Mouse (Mus musculus) bone marrow macrophage, adult 2 months (primary cell): ENCODE measurements around the gene Ttn. TPM values are rescaled to one million over a fixed set of nuclear protein-coding genes. Genes with fewer than 3 reads are reported as not detected.

Source experiments
- H3K27ac ChIP-seq: 2 replicates; pipeline ENCODE4 v1.5.1; 2012; ENCODE audit warnings: low read depth, low read length; ENCODE audit not compliant: insufficient read depth
- H3K4me1 ChIP-seq: 2 replicates; pipeline ENCODE4 v1.6.1; 2012; ENCODE audit warnings: low read length; ENCODE audit not compliant: control insufficient read depth, insufficient read depth
- H3K4me3 ChIP-seq: 2 replicates; pipeline ENCODE4 v1.5.1; 2012; ENCODE audit warnings: mild to moderate bottlenecking, low read length, moderate library complexity; ENCODE audit not compliant: insufficient read depth
- CTCF ChIP-seq: IDR thresholded peaks from 2 replicates; pipeline ENCODE4 v1.5.1; 2012; ENCODE audit warnings: low read depth, mild to moderate bottlenecking, low read length, moderate library complexity
- POLR2A ChIP-seq: IDR thresholded peaks from 2 replicates; pipeline ENCODE4 v1.6.1; 2012; ENCODE audit warnings: mild to moderate bottlenecking, low read depth, low read length, borderline replicate concordance
- polyA plus RNA-seq: library from polyadenylated mRNA; stranded (reverse); fragments of >200 nt; gene quantifications from 2 replicates; pipeline ENCODE4 v1.2.4, GENCODE M21; 2012; ENCODE audit not compliant: missing spikeins, insufficient read depth, insufficient read length

Ttn gene
- polyA plus RNA-seq, 1 experiment = 0.39 TPM

- TF ChIP-seq CTCF = no peak
- no peak overlapping the region for H3K27ac ChIP-seq
Observed at GRCm38 (mm10) chr2:76806861-76807260, 175.5 kb downstream of the Ttn start.

GRCm38 (mm10) chr2:76806376-76806775 lies 176.0 kb downstream of the Ttn start:
- Histone ChIP-seq H3K27ac (no peak overlapping the region), H3K4me3 (no peak overlapping the region), H3K4me1 (no peaks in the 10 kb centered on the region)
- no peak for TF ChIP-seq CTCF
- TF ChIP-seq POLR2A = no peak

More at GRCm38 (mm10) chr2:76806861-76807260, 175.5 kb downstream of the Ttn start:
- Histone ChIP-seq H3K4me1 (no peaks in the 10 kb centered on the region), H3K4me3 (no peak overlapping the region)

- no peak for TF ChIP-seq CTCF
- no peak for TF ChIP-seq POLR2A
- Histone ChIP-seq H3K27ac (no peak overlapping the region), H3K4me3 (no peak overlapping the region), H3K4me1 (no peaks in the 10 kb centered on the region)
Observed at GRCm38 (mm10) chr2:76805191-76805892, 177.0 kb downstream of the Ttn start.

- no peak for TF ChIP-seq POLR2A
- no peaks in the 10 kb centered on the region for H3K4me1 ChIP-seq
- H3K4me3 ChIP-seq = no peak overlapping the region
- no peak overlapping the region for H3K27ac ChIP-seq
Observed at GRCm38 (mm10) chr2:76784171-76784570, 198.2 kb downstream of the Ttn start.

- no peak overlapping the region for H3K4me3 ChIP-seq
- H3K27ac ChIP-seq = no peak overlapping the region
- no peaks in the 10 kb centered on the region for H3K4me1 ChIP-seq
- TF ChIP-seq POLR2A (no peak), CTCF (no peak)
Observed at GRCm38 (mm10) chr2:76780792-76781191, 201.6 kb downstream of the Ttn start.

GRCm38 (mm10) chr2:76769831-76770230 lies 212.5 kb downstream of the Ttn start:
- Histone ChIP-seq H3K27ac (no peak overlapping the region), H3K4me3 (no peak overlapping the region), H3K4me1 (no peaks in the 10 kb centered on the region)
- TF ChIP-seq CTCF = no peak
- no peak for TF ChIP-seq POLR2A

- Histone ChIP-seq H3K4me3 (no peak overlapping the region), H3K27ac (no peak overlapping the region), H3K4me1 (no peaks in the 10 kb centered on the region)
- TF ChIP-seq CTCF (no peak), POLR2A (no peak)
Observed at GRCm38 (mm10) chr2:76767231-76767630, 215.1 kb downstream of the Ttn start.

GRCm38 (mm10) chr2:76764526-76764925 lies 217.8 kb downstream of the Ttn start:
- no peak for TF ChIP-seq CTCF
- TF ChIP-seq POLR2A = no peak
- Histone ChIP-seq H3K4me1 (no peaks in the 10 kb centered on the region), H3K27ac (no peak overlapping the region), H3K4me3 (no peak overlapping the region)

- no peak overlapping the region for H3K27ac ChIP-seq
- TF ChIP-seq POLR2A (no peak), CTCF (no peak)
- no peaks in the 10 kb centered on the region for H3K4me1 ChIP-seq
- H3K4me3 ChIP-seq = no peak overlapping the region
Observed at GRCm38 (mm10) chr2:76762154-76762553, 220.2 kb downstream of the Ttn start.

- no peak overlapping the region for H3K4me3 ChIP-seq
- H3K4me1 ChIP-seq = no peaks in the 10 kb centered on the region
- no peak for TF ChIP-seq CTCF
- TF ChIP-seq POLR2A = no peak
- H3K27ac ChIP-seq = no peak overlapping the region
Observed at GRCm38 (mm10) chr2:76756461-76756860, 225.9 kb downstream of the Ttn start.

- no peaks in the 10 kb centered on the region for H3K4me1 ChIP-seq
- H3K4me3 ChIP-seq = no peak overlapping the region
- TF ChIP-seq POLR2A (no peak), CTCF (no peak)
- no peak overlapping the region for H3K27ac ChIP-seq
Observed at GRCm38 (mm10) chr2:76751993-76752392, 230.4 kb downstream of the Ttn start.
